Mouse (Mus musculus) cerebellum, adult 2 months (tissue): Measurements from ENCODE around the gene Pitpnm2.

Source experiments
- CTCF ChIP-seq: fragments of 200-500 bp; IDR thresholded peaks from 2 replicates; pipeline ENCODE4 v1.5.1; 2011; ENCODE audit warnings: low read depth, mild to moderate bottlenecking, control low read depth, low read length, moderate library complexity, borderline replicate concordance; ENCODE audit not compliant: insufficient read depth
- POLR2A ChIP-seq: fragments of 200-500 bp; IDR thresholded peaks from 2 replicates; pipeline ENCODE4 v1.6.1; 2011; ENCODE audit warnings: low read length, control low read depth, borderline replicate concordance; ENCODE audit not compliant: insufficient read depth

- TF ChIP-seq CTCF (no peak), POLR2A (no peak)
Observed at GRCm38 (mm10) chr5:124125093-124125492, 124.5 kb downstream of the Pitpnm2 start.
